Mouse (Mus musculus): ENCODE data around the gene Hist2h2bb. TPM values are rescaled to one million over a fixed set of nuclear protein-coding genes. Genes with fewer than 3 reads are reported as not detected.
"Not testable (repeated sequence)": the region's sequence is repeated elsewhere in the genome, so short reads cannot be mapped to it uniquely, and the experiment has no call there.

Gene Hist2h2bb
- polyA plus RNA-seq (2011; ENCODE audit: insufficient read length, low read depth, missing spikeins), result 11.0 and 16.1 TPM in 2 replicates

DNA sequence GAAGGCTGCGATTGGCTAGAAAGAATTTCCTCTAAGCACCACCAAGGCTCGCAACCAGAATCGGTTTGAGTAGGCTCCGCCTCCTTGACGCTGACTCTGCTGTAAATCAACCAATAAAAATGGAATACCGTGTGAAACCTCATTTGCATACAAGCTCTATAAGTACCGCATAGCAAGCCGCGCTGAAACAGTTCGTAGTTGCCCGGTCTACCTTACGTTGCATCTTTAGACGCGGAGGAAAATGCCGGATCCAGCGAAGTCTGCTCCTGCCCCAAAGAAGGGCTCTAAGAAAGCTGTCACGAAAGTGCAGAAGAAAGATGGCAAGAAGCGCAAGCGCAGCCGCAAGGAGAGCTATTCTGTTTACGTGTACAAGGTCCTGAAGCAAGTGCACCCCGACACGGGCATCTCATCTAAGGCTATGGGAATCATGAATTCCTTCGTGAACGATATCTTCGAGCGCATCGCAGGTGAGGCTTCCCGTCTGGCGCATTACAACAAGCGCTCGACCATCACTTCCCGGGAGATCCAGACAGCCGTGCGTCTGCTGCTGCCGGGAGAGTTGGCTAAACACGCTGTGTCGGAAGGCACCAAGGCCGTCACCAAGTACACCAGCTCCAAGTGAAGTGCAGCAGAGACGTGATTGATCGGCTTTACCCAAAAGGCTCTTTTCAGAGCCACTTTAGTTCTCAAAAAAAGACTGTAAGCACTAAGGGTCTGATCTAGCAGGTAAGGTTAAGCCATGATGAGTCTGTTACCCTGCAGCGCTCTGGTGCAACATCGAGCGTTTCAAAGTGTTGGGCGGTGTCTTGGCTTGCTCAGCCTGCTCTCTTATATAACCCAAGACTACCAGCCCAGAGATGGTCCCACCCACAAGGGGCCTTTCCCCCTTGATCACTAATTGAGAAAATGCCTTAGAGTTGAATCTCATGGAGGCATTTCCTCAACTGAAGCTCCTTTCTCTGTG, at the start of gene Hist2h2bb:
Hist2h2bb (plus strand) TSS at position 242 of the 964 bp plus-strand sequence.
- TF ChIP-seq POLR2A (IDR thresholded peaks at IDR 0.05; ENCODE audit: low read depth, low read length) (peak; percentile 97), CTCF (IDR thresholded peaks at IDR 0.05; ENCODE audit: borderline replicate concordance, insufficient read depth, low read length) (no peak)
- peak within 1 kb of the TSS; percentile 97 for H3K27ac ChIP-seq (ENCODE audit: insufficient read depth, low read length)
- peak within 1 kb of the TSS; percentile 53 for H3K4me3 ChIP-seq (ENCODE audit: insufficient read depth, low read length)
- 0 out of 2 replicates have a peak, but pooled peaks cover 2% of the 10 kb centered on the region for H3K4me1 ChIP-seq (ENCODE audit: control insufficient read depth, insufficient read depth, low read length)

GRCm38 (mm10) chr3:96220131-96220764, 49.3 kb upstream of the Hist2h2bb start:
- TF ChIP-seq POLR2A (IDR thresholded peaks at IDR 0.05; ENCODE audit: low read depth, low read length), result peak; percentile 23
- H3K4me3 ChIP-seq (ENCODE audit: insufficient read depth, low read length), result peak overlapping the region; percentile 74
- not testable (repeated sequence) for H3K4me1 ChIP-seq (ENCODE audit: control insufficient read depth, insufficient read depth, low read length)
- peak overlapping the region; percentile 97 for H3K27ac ChIP-seq (ENCODE audit: insufficient read depth, low read length)

DNA sequence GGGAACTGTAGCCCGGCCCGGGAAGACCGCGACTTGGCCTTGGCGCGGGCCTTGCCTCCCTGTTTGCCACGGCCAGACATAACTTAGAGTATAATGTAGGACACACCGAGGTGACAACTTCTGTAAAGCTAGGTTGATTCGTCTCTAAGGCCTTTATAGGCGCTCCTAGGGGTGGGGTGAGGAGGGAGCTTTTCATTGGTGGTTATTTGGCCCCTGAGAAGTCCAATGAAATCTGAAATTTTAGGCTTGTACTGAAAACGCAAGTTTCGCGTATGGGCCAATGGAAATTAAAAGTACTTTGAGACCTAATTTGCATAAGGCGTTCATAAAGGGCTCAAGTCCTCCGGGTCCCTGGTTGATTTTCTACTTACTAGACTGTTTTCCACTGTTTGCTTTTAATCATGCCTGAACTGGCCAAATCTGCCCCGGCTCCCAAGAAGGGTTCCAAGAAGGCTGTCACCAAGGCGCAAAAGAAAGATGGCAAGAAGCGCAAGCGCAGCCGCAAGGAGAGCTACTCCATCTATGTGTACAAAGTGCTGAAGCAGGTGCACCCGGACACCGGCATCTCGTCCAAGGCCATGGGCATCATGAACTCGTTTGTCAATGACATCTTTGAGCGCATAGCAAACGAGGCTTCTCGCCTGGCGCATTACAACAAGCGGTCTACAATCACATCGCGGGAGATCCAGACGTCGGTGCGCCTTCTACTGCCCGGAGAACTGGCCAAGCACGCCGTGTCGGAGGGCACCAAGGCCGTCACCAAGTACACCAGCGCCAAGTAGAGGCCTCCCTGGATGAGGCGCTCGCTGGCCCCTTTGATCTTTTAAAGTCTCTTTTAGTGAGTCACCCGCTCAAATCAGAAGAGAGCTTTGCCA, 48.5 kb upstream of the Hist2h2bb start, which contains the start of the genes Hist2h2ac and Hist2h2be:
Hist2h2ac (minus strand) TSS at position 116 of the 875 bp plus-strand sequence.
Hist2h2be (plus strand) TSS at position 355 of the 875 bp plus-strand sequence.
- H3K4me1 ChIP-seq (ENCODE audit: control insufficient read depth, insufficient read depth, low read length), result peaks cover 5% of the 10 kb centered on the region
- TF ChIP-seq CTCF (IDR thresholded peaks at IDR 0.05; ENCODE audit: borderline replicate concordance, insufficient read depth, low read length), result no peak
- peak; percentile 94 for TF ChIP-seq POLR2A (IDR thresholded peaks at IDR 0.05; ENCODE audit: low read depth, low read length)
- peak within 1 kb of the TSS; percentile 97 for H3K27ac ChIP-seq (ENCODE audit: insufficient read depth, low read length)
- peak within 1 kb of the TSS; percentile 74 for H3K4me3 ChIP-seq (ENCODE audit: insufficient read depth, low read length)

- TF ChIP-seq CTCF (IDR thresholded peaks at IDR 0.05; ENCODE audit: borderline replicate concordance, insufficient read depth, low read length), result no peak
- peak overlapping the region; percentile 30 for H3K4me3 ChIP-seq (ENCODE audit: insufficient read depth, low read length)
- H3K27ac ChIP-seq (ENCODE audit: insufficient read depth, low read length), result peak overlapping the region; percentile 75
- H3K4me1 ChIP-seq (ENCODE audit: control insufficient read depth, insufficient read depth, low read length), result peaks cover 5% of the 10 kb centered on the region
Measured at GRCm38 (mm10) chr3:96221640-96222038, 47.9 kb upstream of the Hist2h2bb start.

GRCm38 (mm10) chr3:96222774-96223173, 46.8 kb upstream of the Hist2h2bb start:
- Histone ChIP-seq H3K27ac (ENCODE audit: insufficient read depth, low read length) (no peak overlapping the region), H3K4me1 (ENCODE audit: control insufficient read depth, insufficient read depth, low read length) (peaks cover 13% of the 10 kb centered on the region), H3K4me3 (ENCODE audit: insufficient read depth, low read length) (no peak overlapping the region)
- TF ChIP-seq POLR2A (IDR thresholded peaks at IDR 0.05; ENCODE audit: low read depth, low read length) (no peak), CTCF (IDR thresholded peaks at IDR 0.05; ENCODE audit: borderline replicate concordance, insufficient read depth, low read length) (no peak)

DNA sequence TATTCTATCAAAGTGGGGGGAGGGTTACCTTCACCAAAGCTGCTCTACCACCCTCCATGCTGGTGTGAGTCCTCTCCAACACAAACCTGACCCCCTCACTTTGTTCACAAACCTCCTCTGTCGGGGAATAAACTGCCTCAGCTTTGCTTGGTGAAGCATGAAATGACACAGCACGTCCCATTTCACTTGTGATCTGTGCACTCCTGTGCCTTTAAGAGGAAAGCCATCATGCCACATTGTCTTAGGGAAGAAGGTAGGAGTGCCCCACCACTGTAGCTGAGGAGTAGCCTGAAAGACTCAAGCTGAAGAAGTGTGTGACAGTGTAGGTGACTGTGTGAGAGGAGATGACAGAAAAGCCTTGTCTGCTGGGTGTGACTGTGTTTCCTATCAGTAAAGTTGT, 44.1 kb upstream of the Hist2h2bb start:
- no peak overlapping the region for H3K4me3 ChIP-seq (ENCODE audit: insufficient read depth, low read length)
- TF ChIP-seq POLR2A (IDR thresholded peaks at IDR 0.05; ENCODE audit: low read depth, low read length) (no peak), CTCF (IDR thresholded peaks at IDR 0.05; ENCODE audit: borderline replicate concordance, insufficient read depth, low read length) (no peak)
- H3K4me1 ChIP-seq (ENCODE audit: control insufficient read depth, insufficient read depth, low read length), result peaks cover 10% of the 10 kb centered on the region
- no peak overlapping the region for H3K27ac ChIP-seq (ENCODE audit: insufficient read depth, low read length)

DNA sequence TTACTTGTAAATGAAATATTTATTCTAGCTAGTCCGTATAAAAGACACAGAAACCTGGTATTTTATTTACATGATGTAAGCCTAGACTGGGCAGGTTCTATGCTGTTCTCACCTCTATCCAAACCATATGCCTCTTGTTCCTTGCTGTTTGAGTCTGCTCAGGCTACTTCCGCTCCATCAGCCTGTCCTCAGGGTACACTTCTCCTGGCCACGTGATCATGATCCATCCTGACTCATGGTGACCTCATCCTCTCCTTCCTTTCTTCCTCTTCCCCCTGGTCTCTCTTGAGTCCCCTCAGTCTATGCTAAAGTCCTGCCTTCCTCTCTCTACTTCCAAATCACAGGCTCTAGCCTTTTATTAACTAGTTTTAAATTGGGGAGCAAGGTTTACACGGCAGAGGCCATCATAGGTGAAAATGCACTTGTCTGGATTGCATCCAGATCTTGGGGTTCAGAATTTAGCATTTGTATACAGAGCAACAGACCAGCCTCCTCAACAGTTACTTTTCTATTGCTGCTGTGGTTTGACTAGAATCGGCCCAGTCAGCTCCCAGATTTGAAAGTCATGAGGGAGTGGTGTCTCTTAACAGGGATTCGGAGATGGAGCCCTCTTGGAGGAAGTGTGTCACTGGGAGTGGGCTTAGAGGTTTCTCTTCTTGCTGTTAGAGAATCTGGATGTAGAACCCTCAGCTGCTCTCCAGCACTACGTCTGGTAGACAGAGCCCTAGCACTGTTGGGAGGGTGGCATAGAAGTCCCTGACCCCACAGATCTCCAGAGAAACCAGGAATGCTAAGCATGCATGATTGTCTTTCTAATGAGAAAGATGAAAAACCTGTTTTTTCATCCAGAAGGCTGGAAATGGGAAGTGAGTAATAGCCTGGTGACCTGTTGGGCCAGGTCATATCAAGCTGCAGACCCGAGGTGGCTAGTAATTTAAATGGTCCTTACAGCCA, 42.6 kb upstream of the Hist2h2bb start:
- peak overlapping the region; percentile 57 for H3K27ac ChIP-seq (ENCODE audit: insufficient read depth, low read length)
- no peak for TF ChIP-seq POLR2A (IDR thresholded peaks at IDR 0.05; ENCODE audit: low read depth, low read length)
- no peak overlapping the region for H3K4me3 ChIP-seq (ENCODE audit: insufficient read depth, low read length)
- H3K4me1 ChIP-seq (ENCODE audit: control insufficient read depth, insufficient read depth, low read length), result peaks cover 8% of the 10 kb centered on the region

DNA sequence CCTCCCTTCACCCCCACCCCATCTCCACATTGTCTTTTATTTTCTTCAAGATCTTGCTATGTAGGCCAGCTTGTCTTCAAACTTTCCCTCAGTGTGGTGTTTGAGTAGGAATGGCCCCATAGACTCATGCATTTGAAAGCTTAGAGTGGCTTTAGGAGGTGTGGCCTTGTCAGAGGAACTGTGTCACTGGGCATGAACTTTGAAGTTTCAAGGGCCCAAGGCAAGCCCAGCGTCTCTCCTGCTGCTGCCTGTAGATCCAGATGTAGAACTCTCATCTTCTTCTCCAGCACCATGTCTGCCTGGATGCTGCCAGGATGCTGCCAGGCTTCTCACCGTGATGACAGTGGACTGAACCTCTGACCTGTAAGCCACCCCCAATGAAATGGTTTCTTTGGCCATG, 40.7 kb upstream of the Hist2h2bb start:
- TF ChIP-seq POLR2A (IDR thresholded peaks at IDR 0.05; ENCODE audit: low read depth, low read length) (no peak), CTCF (IDR thresholded peaks at IDR 0.05; ENCODE audit: borderline replicate concordance, insufficient read depth, low read length) (no peak)
- Histone ChIP-seq H3K4me1 (ENCODE audit: control insufficient read depth, insufficient read depth, low read length) (peaks cover 8% of the 10 kb centered on the region), H3K4me3 (ENCODE audit: insufficient read depth, low read length) (no peak overlapping the region), H3K27ac (ENCODE audit: insufficient read depth, low read length) (no peak overlapping the region)
